Mouse (Mus musculus) forebrain, embryonic 13.5 days (tissue): ENCODE measurements around the gene Ppm1k. TPM values are rescaled to one million over a fixed set of nuclear protein-coding genes. Genes with fewer than 3 reads are reported as not detected.

Experiments
- ATAC-seq: fragments of 200-750 bp; cut with Nextera tagmentation; 2 replicates; pipeline ENCODE4 v1.8.0; 2017
- H3K27ac ChIP-seq: fragments of 300-500 bp; sonication (generic); 2 replicates; pipeline ENCODE4 v1.5.1; 2015; ENCODE audit warnings: inconsistent platforms, mild to moderate bottlenecking, moderate library complexity
- H3K27me3 ChIP-seq: fragments of 300-500 bp; sonication (generic); 2 replicates; pipeline ENCODE4 v1.6.1; 2015; ENCODE audit warnings: mild to moderate bottlenecking, inconsistent platforms
- H3K36me3 ChIP-seq: fragments of 300-500 bp; sonication (generic); 2 replicates; pipeline ENCODE4 v1.6.1; 2015; ENCODE audit warnings: mild to moderate bottlenecking, inconsistent platforms; ENCODE audit not compliant: poor library complexity, severe bottlenecking
- H3K4me1 ChIP-seq: fragments of 300-500 bp; sonication (generic); 2 replicates; pipeline ENCODE4 v1.6.1; 2015; ENCODE audit warnings: inconsistent platforms
- H3K4me2 ChIP-seq: fragments of 300-500 bp; sonication (generic); 2 replicates; pipeline ENCODE4 v1.6.1; 2015; ENCODE audit warnings: inconsistent platforms, mild to moderate bottlenecking, moderate library complexity
- H3K4me3 ChIP-seq: fragments of 300-500 bp; sonication (generic); 2 replicates; pipeline ENCODE4 v1.5.1; 2015; ENCODE audit warnings: mild to moderate bottlenecking, inconsistent platforms
- H3K9ac ChIP-seq: fragments of 300-500 bp; sonication (generic); 2 replicates; pipeline ENCODE4 v1.6.1; 2015; ENCODE audit warnings: mild to moderate bottlenecking, inconsistent platforms
- H3K9me3 ChIP-seq: fragments of 300-500 bp; sonication (generic); replicated peaks from 2 replicates; pipeline ENCODE4 v1.6.1; 2016; ENCODE audit warnings: inconsistent platforms
- WGBS: fragments of 180-500 bp; shearing (Covaris S2); methylation state at CpG from one replicate; pipeline ENCODE4 v1.1.7; 2015; 5-methylcytosine and 5-hydroxymethylcytosine counted together
- polyA plus RNA-seq: library from polyadenylated mRNA; unstranded; fragments of >200 nt; fragmentation: Nextera tagmentation; extraction: Ambion mirVana; gene quantifications from 2 replicates; pipeline ENCODE4 v1.2.1, GENCODE M21; 2015

Ppm1k gene
- 6.5 and 6.6 TPM in 2 replicates for polyA plus RNA-seq

DNA sequence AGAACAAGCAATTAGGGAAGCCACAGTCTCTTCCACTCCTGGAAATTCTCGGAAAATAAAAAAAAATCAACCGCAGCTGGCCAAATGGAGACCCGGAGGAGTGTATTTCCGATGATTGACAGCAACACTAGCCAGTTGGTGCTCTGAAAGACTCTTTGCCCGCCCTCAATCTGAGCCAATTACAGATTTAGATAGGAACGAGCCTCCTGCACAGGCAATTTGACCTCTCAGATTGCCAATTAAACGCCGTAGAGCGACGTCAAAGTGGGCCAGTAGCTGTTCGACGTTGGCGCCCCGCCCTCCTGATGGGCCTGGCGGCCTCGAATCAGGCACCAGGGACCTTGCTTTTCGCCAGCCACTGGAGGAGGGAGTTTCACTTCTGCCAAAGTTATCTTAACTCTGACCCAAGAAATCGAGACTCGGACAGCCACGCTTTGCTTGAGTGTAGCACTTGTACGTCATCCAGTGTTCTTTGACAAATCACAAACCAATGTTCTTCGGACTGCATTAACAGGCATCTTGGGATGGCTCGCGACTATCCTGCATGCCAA, at the start of gene Ppm1k:
Ppm1k (minus strand) TSS at position 83 of the 551 bp plus-strand sequence.
- Histone ChIP-seq H3K4me2 (peak within 1 kb of the TSS; percentile 68), H3K4me3 (peak within 1 kb of the TSS; percentile 67), H3K9ac (peak within 1 kb of the TSS; percentile 79), H3K9me3 (no peaks in the 10 kb centered on the region), H3K27ac (peak within 1 kb of the TSS; percentile 68), H3K36me3 (no peaks in the 10 kb centered on the region), H3K27me3 (no peaks in the 10 kb centered on the region), H3K4me1 (peaks cover 14% of the 10 kb centered on the region)
- 0% methylated on average over 24 of the region's 24 CpGs for WGBS
- peak; percentile 99 for ATAC-seq

DNA sequence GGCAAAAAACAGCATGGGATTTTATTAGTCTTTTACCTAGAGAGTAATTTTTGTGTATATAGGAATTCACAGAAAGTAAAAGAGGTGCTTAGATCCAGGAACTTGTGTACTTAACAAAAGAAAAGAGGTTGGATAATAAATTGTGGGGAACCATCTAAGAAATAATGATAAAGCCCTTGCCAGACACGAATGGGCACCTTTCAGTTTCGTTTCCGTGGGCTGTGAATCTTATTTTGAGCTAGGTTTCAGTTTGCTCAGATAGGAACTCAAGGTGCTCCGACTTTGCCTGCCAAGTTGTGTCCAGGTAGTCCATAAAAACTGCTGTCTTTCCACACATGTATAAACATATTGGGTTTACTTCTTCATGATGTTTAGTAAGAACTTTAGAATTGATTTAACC, 47.1 kb upstream of the Ppm1k start:
- no peaks in the 10 kb centered on the region for H3K27me3 ChIP-seq
- no peak overlapping the region for H3K4me3 ChIP-seq
- peaks cover 9% of the 10 kb centered on the region for H3K4me1 ChIP-seq
- no peak for ATAC-seq
- no peak overlapping the region for H3K4me2 ChIP-seq
- H3K27ac ChIP-seq, result no peak overlapping the region
- WGBS, result 86% methylated on average over 4 of the region's 4 CpGs
- H3K36me3 ChIP-seq, result no peaks in the 10 kb centered on the region
- H3K9ac ChIP-seq, result no peak overlapping the region
- H3K9me3 ChIP-seq, result no peaks in the 10 kb centered on the region

DNA sequence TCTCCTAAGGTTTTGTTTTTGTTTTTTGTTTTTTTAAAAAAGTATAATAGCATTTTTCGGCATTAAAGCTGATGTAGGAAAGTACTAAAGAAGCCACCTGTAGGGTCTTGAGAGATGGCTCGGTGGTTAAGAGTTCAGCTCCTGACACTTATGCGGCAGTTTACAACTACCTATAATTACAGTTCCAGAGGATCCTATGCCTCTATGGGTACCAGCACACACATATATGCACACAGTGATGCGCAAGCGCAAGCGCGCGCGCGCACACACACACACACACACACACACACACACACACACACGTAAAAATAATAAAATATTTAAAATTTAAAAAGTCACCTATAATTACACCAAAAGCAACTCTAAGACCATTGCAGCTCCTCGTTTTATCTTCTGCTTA, 46.3 kb upstream of the Ppm1k start:
- Histone ChIP-seq H3K36me3 (no peaks in the 10 kb centered on the region), H3K4me1 (peaks cover 9% of the 10 kb centered on the region), H3K27me3 (no peaks in the 10 kb centered on the region), H3K9ac (peak overlapping the region; percentile 62; the same call in 1 of the 2 replicates), H3K4me2 (peak overlapping the region; percentile 70), H3K4me3 (0 out of 2 replicates have a peak overlapping the region, but pooled peaks have one; percentile 41), H3K9me3 (no peaks in the 10 kb centered on the region), H3K27ac (no peak overlapping the region)
- no peak for ATAC-seq
- 88% methylated on average over 12 of the region's 12 CpGs for WGBS

DNA sequence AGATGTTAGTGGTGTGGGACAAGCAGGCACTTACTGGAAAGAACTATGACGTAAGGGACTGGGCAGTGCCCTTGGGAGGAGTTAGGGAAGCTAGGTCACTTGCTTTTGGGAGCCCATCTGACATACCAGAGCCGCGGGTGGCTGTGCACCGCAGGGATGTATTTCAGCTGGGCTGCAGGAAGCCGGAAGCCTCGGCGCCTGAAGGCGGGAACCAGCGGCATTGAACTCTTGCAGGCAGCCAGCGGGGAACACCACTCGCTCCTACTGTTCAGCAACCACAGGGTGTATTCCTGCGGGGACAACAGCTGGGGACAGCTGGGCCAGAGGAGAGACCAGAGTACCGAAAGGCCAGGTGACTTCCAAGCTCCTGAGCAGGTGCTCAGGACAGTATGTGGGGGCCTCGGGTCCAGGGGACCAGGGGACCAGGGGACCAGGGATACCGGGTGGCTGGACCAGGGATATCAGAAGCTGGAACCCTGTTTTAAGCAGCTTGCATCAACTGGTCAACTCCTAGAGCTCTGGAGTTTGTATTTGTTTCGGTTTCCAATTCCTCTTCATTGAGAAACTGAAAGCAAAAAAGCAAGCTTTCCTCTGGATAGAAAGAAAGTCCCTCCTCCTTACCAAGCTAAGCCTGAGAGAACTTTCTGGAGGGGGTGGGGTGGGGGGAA, 45.7 kb upstream of the Ppm1k start, which contains the start of gene Herc6:
Herc6 (plus strand) TSS at position 120 of the 668 bp plus-strand sequence.
- peak within 1 kb of the TSS; percentile 62 for H3K9ac ChIP-seq
- peak; percentile 71 for ATAC-seq
- 6% methylated on average over 16 of the region's 16 CpGs for WGBS

DNA sequence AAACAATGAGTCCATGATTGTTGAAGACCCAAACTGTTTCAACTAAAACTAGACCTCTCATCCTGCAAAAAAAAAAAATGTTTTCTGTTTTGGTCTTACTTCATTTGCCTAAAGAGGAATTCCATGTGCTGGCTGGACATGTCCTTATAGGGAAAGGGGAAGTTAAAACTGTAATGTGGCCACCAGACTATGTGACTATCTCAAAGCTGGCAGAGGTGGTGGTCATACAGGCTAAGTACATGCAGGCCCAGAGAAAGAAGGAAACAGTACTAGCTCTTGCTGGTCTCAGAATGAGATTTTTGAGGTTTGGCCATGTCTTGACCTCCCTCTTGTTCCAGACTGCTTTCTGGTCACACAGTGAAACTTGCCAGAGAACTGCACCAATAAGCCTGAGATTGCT, 36.3 kb upstream of the Ppm1k start:
- H3K36me3 ChIP-seq, result no peaks in the 10 kb centered on the region
- H3K4me1 ChIP-seq, result no peaks in the 10 kb centered on the region
- no peak overlapping the region for H3K4me2 ChIP-seq
- H3K4me3 ChIP-seq, result no peak overlapping the region
- no peak overlapping the region for H3K27ac ChIP-seq
- H3K9ac ChIP-seq, result no peak overlapping the region
- H3K9me3 ChIP-seq, result no peaks in the 10 kb centered on the region
- no peak for ATAC-seq
- H3K27me3 ChIP-seq, result no peaks in the 10 kb centered on the region

More for the DNA sequence above, 45.7 kb upstream of the Ppm1k start, which contains the start of gene Herc6:
- no peaks in the 10 kb centered on the region for H3K36me3 ChIP-seq
- H3K4me3 ChIP-seq, result peak within 1 kb of the TSS; percentile 41
- H3K9me3 ChIP-seq, result no peaks in the 10 kb centered on the region
- no peak within 1 kb of the TSS for H3K27ac ChIP-seq
- H3K27me3 ChIP-seq, result no peaks in the 10 kb centered on the region
- H3K4me1 ChIP-seq, result peaks cover 9% of the 10 kb centered on the region
- H3K4me2 ChIP-seq, result peak within 1 kb of the TSS; percentile 70

DNA sequence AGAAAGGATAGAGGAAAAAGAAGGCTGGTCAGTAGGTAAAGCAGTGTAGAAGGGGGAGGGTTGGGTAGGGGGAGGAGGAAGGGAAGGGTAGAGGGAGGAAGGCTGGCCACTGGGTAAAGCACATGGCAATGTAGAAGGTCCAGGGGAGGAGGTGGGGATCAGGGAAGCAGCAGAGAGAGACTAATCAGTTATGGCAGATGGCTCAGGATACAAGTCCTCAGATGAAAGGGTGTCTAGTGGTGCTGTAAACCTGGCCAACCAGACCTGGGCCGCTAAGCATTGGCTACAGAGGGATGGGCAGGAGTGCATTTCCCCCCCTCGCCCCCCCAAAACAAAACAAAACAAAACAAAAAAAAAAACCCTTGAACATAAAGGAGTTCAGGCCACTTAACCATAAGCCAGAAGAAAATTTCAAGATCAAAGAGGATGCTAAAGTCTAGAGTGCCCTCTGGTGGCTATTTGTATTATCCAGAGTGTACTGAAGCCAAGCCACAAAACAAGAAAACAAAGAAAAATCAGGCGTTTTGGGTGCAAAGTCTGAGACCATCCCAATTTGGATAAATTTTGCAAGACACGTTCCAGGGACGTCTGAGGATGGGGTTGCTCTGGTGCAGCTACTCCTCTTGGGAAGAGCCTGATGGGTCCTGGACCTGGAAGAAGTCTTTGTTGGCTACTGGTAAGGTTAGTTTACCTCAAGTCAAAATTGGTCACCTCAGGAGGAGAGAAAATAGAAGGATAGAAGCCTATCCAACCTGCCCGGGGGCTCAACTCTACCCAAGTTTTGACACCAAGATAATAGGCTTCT, 35.1 kb upstream of the Ppm1k start:
- H3K9me3 ChIP-seq, result no peaks in the 10 kb centered on the region
- WGBS, result 13% methylated on average over 6 of the region's 6 CpGs
- no peak overlapping the region for H3K27ac ChIP-seq
- no peaks in the 10 kb centered on the region for H3K36me3 ChIP-seq
- H3K27me3 ChIP-seq, result no peaks in the 10 kb centered on the region
- ATAC-seq, result peak; percentile 70
- H3K9ac ChIP-seq, result no peak overlapping the region
- H3K4me1 ChIP-seq, result no peaks in the 10 kb centered on the region
- H3K4me3 ChIP-seq, result no peak overlapping the region
- no peak overlapping the region for H3K4me2 ChIP-seq

DNA sequence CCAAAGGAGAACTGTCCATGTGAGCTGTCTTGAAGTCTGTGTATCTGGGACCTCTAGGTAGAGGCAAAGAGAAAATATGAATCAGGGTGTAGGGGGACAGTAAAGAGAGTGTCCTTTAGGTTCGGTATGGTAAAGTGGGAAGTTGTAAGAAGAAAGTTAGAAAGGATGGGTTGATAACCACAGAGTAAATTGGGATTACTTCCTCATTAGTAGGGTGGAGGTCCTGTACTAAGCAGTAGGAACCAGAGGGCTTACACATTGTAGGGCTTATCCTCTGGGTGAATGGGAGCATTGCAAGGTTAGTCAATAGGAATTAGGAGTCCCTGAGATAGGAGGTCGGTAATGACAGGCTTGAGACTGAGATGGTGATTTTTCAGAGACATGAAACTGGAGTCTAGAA, 32.4 kb upstream of the Ppm1k start:
- Histone ChIP-seq H3K9me3 (no peaks in the 10 kb centered on the region), H3K9ac (no peak overlapping the region), H3K4me3 (no peak overlapping the region), H3K36me3 (no peaks in the 10 kb centered on the region), H3K4me2 (no peak overlapping the region), H3K27ac (no peak overlapping the region), H3K4me1 (no peaks in the 10 kb centered on the region), H3K27me3 (no peaks in the 10 kb centered on the region)
- WGBS, result 91% methylated on average over 2 of the region's 2 CpGs
- ATAC-seq, result no peak

DNA sequence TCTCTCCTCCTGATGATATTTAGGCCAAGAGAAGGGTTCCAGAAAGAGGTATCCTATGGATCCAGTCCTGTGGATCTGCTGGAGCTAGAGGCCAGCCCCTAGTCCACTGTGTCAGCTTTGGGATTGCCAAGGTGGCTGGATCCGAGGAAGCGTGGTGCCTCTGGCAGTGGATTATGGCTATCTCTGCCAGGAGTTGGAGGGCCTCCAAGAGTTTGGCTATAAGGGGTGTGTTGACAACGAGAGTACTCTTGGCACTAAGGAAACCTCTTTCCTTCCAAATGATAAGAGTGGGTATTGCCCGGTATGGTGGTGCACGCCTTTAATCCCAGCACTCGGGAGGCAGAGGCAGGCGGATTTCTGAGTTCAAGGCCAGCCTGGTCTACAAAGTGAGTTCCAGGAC, 30.2 kb upstream of the Ppm1k start:
- H3K4me1 ChIP-seq, result no peaks in the 10 kb centered on the region
- no peak for ATAC-seq
- H3K4me3 ChIP-seq, result no peak overlapping the region
- H3K27me3 ChIP-seq, result no peaks in the 10 kb centered on the region
- no peak overlapping the region for H3K9ac ChIP-seq
- WGBS, result 92% methylated on average over 7 of the region's 7 CpGs
- H3K4me2 ChIP-seq, result no peak overlapping the region
- no peak overlapping the region for H3K27ac ChIP-seq
- H3K36me3 ChIP-seq, result no peaks in the 10 kb centered on the region
- H3K9me3 ChIP-seq, result no peaks in the 10 kb centered on the region

DNA sequence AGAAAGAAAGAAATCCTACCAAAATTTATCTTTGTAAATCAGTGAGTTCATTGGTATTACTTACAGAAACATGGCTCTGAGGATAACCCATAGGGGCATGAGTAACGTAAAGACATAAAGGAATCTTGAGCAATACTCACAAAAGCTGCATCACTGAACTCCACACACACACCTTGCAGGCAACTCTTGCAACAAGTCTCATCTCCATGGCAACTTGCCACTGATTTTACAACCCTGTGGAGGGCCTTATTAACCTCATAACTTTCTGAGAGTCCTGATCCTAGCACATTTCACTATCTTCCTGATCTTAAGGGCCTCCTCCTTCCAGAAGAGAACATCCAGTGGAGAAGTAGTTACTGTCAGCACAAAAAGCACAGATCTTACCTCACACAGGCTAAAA, 28.2 kb upstream of the Ppm1k start:
- H3K27ac ChIP-seq, result no peak overlapping the region
- 80% methylated on average over 1 of the region's 1 CpGs for WGBS
- no peak overlapping the region for H3K4me2 ChIP-seq
- no peaks in the 10 kb centered on the region for H3K9me3 ChIP-seq
- no peaks in the 10 kb centered on the region for H3K36me3 ChIP-seq
- no peak overlapping the region for H3K4me3 ChIP-seq
- no peak overlapping the region for H3K9ac ChIP-seq
- no peaks in the 10 kb centered on the region for H3K4me1 ChIP-seq
- H3K27me3 ChIP-seq, result no peaks in the 10 kb centered on the region
- no peak for ATAC-seq

DNA sequence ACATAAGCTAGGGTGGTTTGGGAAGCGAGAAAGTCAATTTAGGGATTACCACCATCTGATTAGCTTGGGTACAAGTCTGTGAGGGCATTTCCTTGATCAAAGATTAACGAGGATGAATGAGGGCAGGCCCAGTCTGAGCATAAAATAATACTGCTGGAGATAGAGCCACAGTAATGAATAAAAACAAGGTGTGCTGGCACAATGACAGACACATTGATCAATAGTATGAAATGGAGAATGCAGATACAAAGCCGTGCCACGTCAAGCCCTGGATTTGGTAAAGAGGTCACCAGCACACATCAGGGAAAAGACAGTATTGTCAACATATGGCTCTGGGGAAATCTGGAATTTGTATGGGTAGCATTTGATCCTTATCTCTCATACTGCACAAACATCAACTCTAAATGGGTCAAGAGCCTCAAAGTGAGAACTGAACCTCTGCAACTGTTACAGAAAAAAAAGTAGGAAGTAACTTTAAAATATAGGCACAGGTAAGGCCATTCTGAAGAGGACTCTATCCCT, 22.6 kb upstream of the Ppm1k start:
- no peaks in the 10 kb centered on the region for H3K9me3 ChIP-seq
- no peak overlapping the region for H3K9ac ChIP-seq
- no peak overlapping the region for H3K4me3 ChIP-seq
- no peak overlapping the region for H3K4me2 ChIP-seq
- ATAC-seq, result no peak
- no peak overlapping the region for H3K27ac ChIP-seq
- H3K27me3 ChIP-seq, result no peaks in the 10 kb centered on the region
- 41% methylated on average over 4 of the region's 4 CpGs for WGBS
- no peaks in the 10 kb centered on the region for H3K4me1 ChIP-seq
- H3K36me3 ChIP-seq, result no peaks in the 10 kb centered on the region

DNA sequence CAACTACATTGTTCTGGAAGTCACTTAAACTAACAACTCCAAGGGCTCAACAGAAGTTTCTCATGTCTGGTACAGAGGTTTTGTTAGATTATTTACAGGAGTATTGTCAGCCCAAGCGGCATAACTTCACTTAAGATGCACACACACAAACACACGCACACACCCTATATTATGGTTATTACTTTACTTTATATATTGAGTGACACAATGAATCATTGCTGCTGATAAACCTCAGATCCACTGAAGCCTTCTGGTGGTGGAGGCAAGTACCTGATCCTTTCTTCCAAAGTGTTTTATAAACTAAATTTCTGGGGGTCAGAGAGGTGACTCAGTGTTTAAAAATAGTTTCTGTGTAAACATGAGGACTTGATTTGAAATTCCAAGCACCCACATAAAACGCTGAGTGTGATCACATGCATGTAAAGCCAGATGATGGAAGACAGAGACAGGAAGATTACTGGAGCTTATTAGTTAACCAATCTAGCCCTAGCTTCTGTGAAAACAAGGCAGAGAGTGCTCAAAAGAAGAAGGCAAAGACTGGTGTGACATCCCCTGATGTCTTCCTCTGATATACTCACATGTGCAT, 16.0 kb upstream of the Ppm1k start:
- Histone ChIP-seq H3K4me1 (no peaks in the 10 kb centered on the region), H3K27ac (no peak overlapping the region), H3K4me2 (no peak overlapping the region), H3K36me3 (no peaks in the 10 kb centered on the region), H3K9me3 (no peaks in the 10 kb centered on the region), H3K4me3 (no peak overlapping the region), H3K27me3 (no peaks in the 10 kb centered on the region), H3K9ac (no peak overlapping the region)
- 90% methylated on average over 3 of the region's 3 CpGs for WGBS
- no peak for ATAC-seq

DNA sequence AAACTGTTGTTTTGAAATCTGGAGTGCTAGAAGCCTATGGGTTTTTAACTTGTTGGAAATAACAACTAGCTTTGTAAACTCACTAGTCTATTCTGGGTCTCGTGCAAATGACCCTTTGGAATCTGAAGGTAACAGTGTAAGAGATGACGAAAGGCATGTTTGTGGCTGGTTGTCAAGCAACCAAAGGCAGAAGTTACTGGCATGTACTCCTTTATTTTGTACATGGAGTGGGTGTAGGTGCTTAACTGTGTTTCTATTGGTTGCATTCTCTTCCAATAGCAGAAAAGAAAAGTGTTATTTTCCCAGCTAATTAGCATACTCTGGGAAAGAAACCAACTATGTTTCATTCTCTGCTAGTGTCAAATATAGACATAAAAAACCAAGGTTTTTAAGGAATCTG, 9.6 kb upstream of the Ppm1k start:
- no peak overlapping the region for H3K27ac ChIP-seq
- no peaks in the 10 kb centered on the region for H3K36me3 ChIP-seq
- H3K4me1 ChIP-seq, result no peaks in the 10 kb centered on the region
- WGBS, result 63% methylated on average over 2 of the region's 2 CpGs
- no peaks in the 10 kb centered on the region for H3K27me3 ChIP-seq
- H3K9ac ChIP-seq, result no peak overlapping the region
- H3K9me3 ChIP-seq, result no peaks in the 10 kb centered on the region
- H3K4me2 ChIP-seq, result no peak overlapping the region
- no peak overlapping the region for H3K4me3 ChIP-seq
- ATAC-seq, result 0 out of 2 replicates have a peak, but pooled peaks have one; percentile 21
